Mouse (Mus musculus): ENCODE data around the gene Lgi1.

DNA sequence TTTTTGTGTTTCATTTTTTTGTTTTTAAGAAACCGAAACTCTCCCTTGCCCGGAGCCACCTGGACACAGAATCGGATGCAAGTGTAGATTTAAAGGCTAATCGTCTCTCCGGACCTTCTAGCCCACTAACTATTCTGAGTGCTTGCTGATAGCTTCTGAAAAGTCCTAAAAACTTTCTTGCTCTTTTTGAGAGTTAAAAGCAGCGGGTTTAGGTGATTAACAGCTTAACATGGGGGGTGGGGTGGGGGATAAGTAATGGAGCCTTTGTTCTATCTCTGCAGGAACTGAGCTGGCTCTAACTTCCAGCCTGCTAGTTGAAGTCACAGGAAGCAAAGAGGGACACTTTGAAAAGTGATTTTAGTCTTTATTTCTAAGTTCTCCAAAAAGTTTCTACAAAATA lies 24.2 kb downstream of the Lgi1 start:
- TF ChIP-seq GATA1 (IDR thresholded peaks at IDR 0.05; ENCODE audit: low read length) (no peak), TAL1 (IDR thresholded peaks at IDR 0.05; ENCODE audit: low read length) (no peak)
